Mouse (Mus musculus): ENCODE measurements at regions not wholly inside any gene's neighbourhood (a gene's known extent, or its start where the extent isn't known, plus 50 kb on each side); places are given as distances from the start of the nearest gene placed in this dataset.

GRCm38 (mm10) chr2:78804931-78805330 lies 63.0 kb upstream of the Ube2e3 start:
- 93% methylated on average over 3 of the region's 3 CpGs for WGBS
- Histone ChIP-seq H3K4me2 (no peak overlapping the region), H3K4me3 (replicated peaks) (no peak overlapping the region), H3K36me3 (no peaks in the 10 kb centered on the region), H3K4me1 (no peaks in the 10 kb centered on the region), H3K9me3 (replicated peaks) (no peaks in the 10 kb centered on the region), H3K27me3 (no peaks in the 10 kb centered on the region), H3K9ac (no peak overlapping the region), H3K27ac (no peak overlapping the region)
- ATAC-seq (replicated peaks; ENCODE audit: low FRiP score), result no peak

- Histone ChIP-seq H3K4me3 (replicated peaks) (no peak overlapping the region), H3K4me1 (no peaks in the 10 kb centered on the region), H3K27ac (no peak overlapping the region), H3K4me2 (no peak overlapping the region), H3K9me3 (replicated peaks) (no peaks in the 10 kb centered on the region), H3K9ac (no peak overlapping the region), H3K36me3 (no peaks in the 10 kb centered on the region), H3K27me3 (no peaks in the 10 kb centered on the region)
- ATAC-seq (replicated peaks; ENCODE audit: low FRiP score), result no peak
- 66% methylated on average over 4 of the region's 4 CpGs for WGBS
Observed at GRCm38 (mm10) chr2:78803543-78803942, 64.4 kb upstream of the Ube2e3 start.

- no peak overlapping the region for H3K27ac ChIP-seq
- H3K4me3 ChIP-seq (replicated peaks), result no peak overlapping the region
- H3K4me2 ChIP-seq, result no peak overlapping the region
- H3K9ac ChIP-seq, result no peak overlapping the region
- H3K36me3 ChIP-seq, result no peaks in the 10 kb centered on the region
- no peaks in the 10 kb centered on the region for H3K4me1 ChIP-seq
- H3K9me3 ChIP-seq (replicated peaks), result no peaks in the 10 kb centered on the region
- no peak for ATAC-seq (replicated peaks; ENCODE audit: low FRiP score)
- whole genome bisulfite sequencing, result 75% methylated on average over 5 of the region's 5 CpGs
- no peaks in the 10 kb centered on the region for H3K27me3 ChIP-seq
Observed at GRCm38 (mm10) chr2:78795446-78795845, 72.5 kb upstream of the Ube2e3 start.

GRCm38 (mm10) chr2:78794734-78795133 lies 73.2 kb upstream of the Ube2e3 start:
- WGBS, result 77% methylated on average over 5 of the region's 5 CpGs
- Histone ChIP-seq H3K27ac (no peak overlapping the region), H3K9me3 (replicated peaks) (no peaks in the 10 kb centered on the region), H3K36me3 (no peaks in the 10 kb centered on the region), H3K4me3 (replicated peaks) (no peak overlapping the region), H3K4me1 (no peaks in the 10 kb centered on the region), H3K27me3 (no peaks in the 10 kb centered on the region), H3K9ac (no peak overlapping the region), H3K4me2 (no peak overlapping the region)
- ATAC-seq (replicated peaks; ENCODE audit: low FRiP score), result no peak

GRCm38 (mm10) chr2:78789124-78789523 lies 78.8 kb upstream of the Ube2e3 start:
- Histone ChIP-seq H3K4me3 (replicated peaks) (no peak overlapping the region), H3K36me3 (no peaks in the 10 kb centered on the region), H3K9me3 (replicated peaks) (no peaks in the 10 kb centered on the region), H3K27ac (no peak overlapping the region), H3K4me1 (no peaks in the 10 kb centered on the region), H3K9ac (no peak overlapping the region), H3K4me2 (no peak overlapping the region), H3K27me3 (no peaks in the 10 kb centered on the region)
- WGBS, result 79% methylated on average over 5 of the region's 5 CpGs
- no peak for ATAC-seq (replicated peaks; ENCODE audit: low FRiP score)

DNA sequence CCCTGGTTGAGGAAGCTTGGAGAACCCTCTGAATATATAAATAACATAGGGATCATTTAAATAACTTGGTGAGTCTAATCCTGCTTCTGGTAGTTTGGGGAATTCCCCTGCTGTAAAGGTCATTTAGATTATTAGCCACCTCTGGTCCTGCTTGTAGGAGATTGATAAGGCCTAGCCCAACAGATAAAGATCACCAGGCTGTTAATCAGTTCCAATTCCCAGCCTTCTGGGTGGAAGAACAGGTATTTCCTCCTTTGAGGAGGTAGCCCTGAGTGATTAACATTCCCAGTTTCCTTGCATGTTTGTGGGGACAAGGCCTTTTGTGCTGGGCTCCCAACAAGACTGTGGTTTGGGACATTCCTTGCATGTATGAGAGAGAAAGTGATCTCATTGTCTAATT lies 79.7 kb upstream of the Ube2e3 start:
- Histone ChIP-seq H3K4me1 (no peaks in the 10 kb centered on the region), H3K4me3 (replicated peaks) (no peak overlapping the region), H3K36me3 (no peaks in the 10 kb centered on the region), H3K4me2 (no peak overlapping the region), H3K27ac (no peak overlapping the region), H3K9me3 (replicated peaks) (no peaks in the 10 kb centered on the region), H3K27me3 (no peaks in the 10 kb centered on the region), H3K9ac (no peak overlapping the region)
- no peak for ATAC-seq (replicated peaks; ENCODE audit: low FRiP score)

DNA sequence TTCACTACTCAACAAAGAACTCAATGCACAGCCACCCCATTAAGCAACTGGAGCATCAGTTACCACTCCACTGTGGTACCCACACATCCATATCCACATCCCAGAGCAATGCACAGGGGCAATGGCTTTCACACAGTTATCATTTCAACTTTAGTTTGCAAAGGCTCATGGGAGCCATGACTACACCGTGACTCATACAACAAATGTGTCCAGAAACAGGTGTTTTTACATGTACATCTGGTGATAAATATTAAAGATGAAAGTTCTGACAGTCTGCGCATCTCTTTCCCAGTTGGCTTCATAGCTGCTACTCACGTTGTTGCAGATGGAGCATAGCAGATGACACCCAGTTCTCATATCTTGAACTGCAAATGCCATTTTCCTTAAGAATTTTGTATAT lies 88.0 kb upstream of the Ube2e3 start:
- WGBS, result 90% methylated on average over 3 of the region's 3 CpGs

GRCm38 (mm10) chr2:78777589-78777988 lies 90.3 kb upstream of the Ube2e3 start:
- Histone ChIP-seq H3K9me3 (replicated peaks) (no peaks in the 10 kb centered on the region), H3K27me3 (no peaks in the 10 kb centered on the region), H3K4me3 (replicated peaks) (no peak overlapping the region), H3K27ac (no peak overlapping the region), H3K4me2 (no peak overlapping the region), H3K36me3 (no peaks in the 10 kb centered on the region), H3K4me1 (no peaks in the 10 kb centered on the region), H3K9ac (no peak overlapping the region)
- no peak for ATAC-seq (replicated peaks; ENCODE audit: low FRiP score)

More for the DNA sequence above, 88.0 kb upstream of the Ube2e3 start:
- H3K36me3 ChIP-seq, result no peaks in the 10 kb centered on the region
- no peak overlapping the region for H3K27ac ChIP-seq
- no peaks in the 10 kb centered on the region for H3K4me1 ChIP-seq
- no peaks in the 10 kb centered on the region for H3K9me3 ChIP-seq (replicated peaks)
- H3K9ac ChIP-seq, result no peak overlapping the region
- no peak for ATAC-seq (replicated peaks; ENCODE audit: low FRiP score)
- no peaks in the 10 kb centered on the region for H3K27me3 ChIP-seq
- H3K4me3 ChIP-seq (replicated peaks), result no peak overlapping the region
- no peak overlapping the region for H3K4me2 ChIP-seq

DNA sequence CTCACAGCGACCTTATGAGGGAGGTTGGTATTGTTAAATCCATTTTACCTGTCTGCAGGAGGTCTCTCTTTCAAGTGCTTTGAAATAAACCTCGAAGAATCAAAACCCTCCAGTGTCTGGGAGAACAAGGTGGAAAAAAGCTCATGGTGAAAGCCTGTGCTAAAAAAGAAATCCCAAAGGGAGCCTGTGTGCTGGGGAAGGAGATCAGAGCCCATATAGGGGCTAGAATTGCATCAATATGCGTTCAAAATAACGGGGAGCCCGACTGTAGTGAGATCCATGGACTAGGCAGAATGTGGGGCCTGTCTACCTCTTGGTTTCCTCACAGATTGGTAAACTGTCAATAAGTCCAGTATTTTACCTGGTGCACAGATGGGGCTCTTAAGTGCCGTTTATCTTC lies 113.6 kb upstream of the Ube2e3 start:
- Histone ChIP-seq H3K4me3 (replicated peaks) (no peak overlapping the region), H3K9ac (no peak overlapping the region), H3K27me3 (no peaks in the 10 kb centered on the region), H3K4me1 (no peaks in the 10 kb centered on the region), H3K27ac (no peak overlapping the region), H3K9me3 (replicated peaks) (no peaks in the 10 kb centered on the region), H3K36me3 (no peaks in the 10 kb centered on the region), H3K4me2 (no peak overlapping the region)
- ATAC-seq (replicated peaks; ENCODE audit: low FRiP score), result no peak
- WGBS, result 83% methylated on average over 6 of the region's 6 CpGs

GRCm38 (mm10) chr2:78753918-78754317 lies 114.0 kb upstream of the Ube2e3 start:
- Histone ChIP-seq H3K27me3 (no peaks in the 10 kb centered on the region), H3K9ac (no peak overlapping the region), H3K27ac (no peak overlapping the region), H3K4me1 (no peaks in the 10 kb centered on the region), H3K9me3 (replicated peaks) (no peaks in the 10 kb centered on the region), H3K36me3 (no peaks in the 10 kb centered on the region), H3K4me2 (no peak overlapping the region), H3K4me3 (replicated peaks) (no peak overlapping the region)
- ATAC-seq (replicated peaks; ENCODE audit: low FRiP score), result no peak
- 83% methylated on average over 4 of the region's 4 CpGs for WGBS

DNA sequence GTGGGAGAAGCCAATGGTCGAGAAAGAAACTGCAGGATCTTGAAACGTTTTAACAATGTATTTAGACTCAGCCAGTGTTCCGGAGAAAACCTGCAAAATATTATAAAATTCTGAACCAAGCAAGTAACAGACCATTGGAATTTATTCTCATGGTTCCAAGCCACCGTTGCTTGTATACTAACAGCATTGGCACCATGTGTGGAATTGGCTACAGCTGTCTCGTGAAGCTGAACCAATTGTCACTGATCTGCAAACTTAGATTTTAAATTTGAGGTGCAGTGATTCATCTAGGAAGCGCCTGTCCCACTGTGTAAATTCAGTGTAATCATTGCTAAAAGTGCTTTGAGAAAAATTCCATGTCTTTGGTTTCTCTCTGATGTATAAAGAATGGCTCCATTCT lies 137.8 kb upstream of the Ube2e3 start:
- H3K9ac ChIP-seq, result no peak overlapping the region
- no peak overlapping the region for H3K27ac ChIP-seq
- no peak overlapping the region for H3K4me2 ChIP-seq
- no peaks in the 10 kb centered on the region for H3K36me3 ChIP-seq
- no peaks in the 10 kb centered on the region for H3K9me3 ChIP-seq (replicated peaks)
- no peak overlapping the region for H3K4me3 ChIP-seq (replicated peaks)
- ATAC-seq (replicated peaks; ENCODE audit: low FRiP score), result no peak
- H3K27me3 ChIP-seq, result no peaks in the 10 kb centered on the region
- 78% methylated on average over 6 of the region's 6 CpGs for WGBS
- H3K4me1 ChIP-seq, result no peaks in the 10 kb centered on the region

GRCm38 (mm10) chr2:78726060-78726459 lies 141.9 kb upstream of the Ube2e3 start:
- no peak overlapping the region for H3K4me2 ChIP-seq
- peak; percentile 78 for ATAC-seq (replicated peaks; ENCODE audit: low FRiP score)
- no peak overlapping the region for H3K27ac ChIP-seq

DNA sequence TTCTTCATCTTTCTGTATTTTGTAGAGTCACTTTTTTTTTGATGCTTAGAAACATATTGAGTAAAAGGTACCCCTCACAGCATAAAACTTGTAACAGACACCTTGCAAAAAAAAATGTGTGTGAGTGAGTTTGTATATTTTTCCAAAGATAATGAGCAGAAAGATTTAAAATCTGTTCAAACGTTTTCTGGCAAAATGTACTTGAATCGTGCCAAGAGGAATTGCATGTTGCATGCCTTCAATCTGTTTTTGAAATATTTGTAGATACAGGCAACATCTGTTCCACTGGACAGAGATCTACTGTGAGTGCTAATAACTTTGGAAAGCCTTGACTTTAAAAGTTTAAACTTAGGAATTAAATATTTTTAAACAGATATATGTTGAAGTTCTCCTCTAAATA lies 143.5 kb upstream of the Ube2e3 start:
- 59% methylated on average over 2 of the region's 2 CpGs for WGBS
- Histone ChIP-seq H3K4me2 (no peak overlapping the region), H3K9ac (no peak overlapping the region), H3K36me3 (no peaks in the 10 kb centered on the region), H3K27ac (no peak overlapping the region), H3K9me3 (replicated peaks) (no peaks in the 10 kb centered on the region), H3K27me3 (no peaks in the 10 kb centered on the region), H3K4me1 (no peaks in the 10 kb centered on the region), H3K4me3 (replicated peaks) (no peak overlapping the region)
- no peak for ATAC-seq (replicated peaks; ENCODE audit: low FRiP score)

More at GRCm38 (mm10) chr2:78726060-78726459, 141.9 kb upstream of the Ube2e3 start:
- H3K36me3 ChIP-seq, result no peaks in the 10 kb centered on the region
- WGBS, result 60% methylated on average over 7 of the region's 7 CpGs
- H3K4me1 ChIP-seq, result no peaks in the 10 kb centered on the region
- no peak overlapping the region for H3K4me3 ChIP-seq (replicated peaks)
- H3K9ac ChIP-seq, result no peak overlapping the region
- no peaks in the 10 kb centered on the region for H3K27me3 ChIP-seq
- H3K9me3 ChIP-seq (replicated peaks), result no peaks in the 10 kb centered on the region
